Mouse (Mus musculus) forebrain, embryonic 15.5 days (tissue): ENCODE measurements at regions not wholly inside any gene's neighbourhood (a gene's known extent, or its start where the extent isn't known, plus 50 kb on each side); places are given as distances from the start of the nearest gene placed in this dataset.

Source experiments
- ATAC-seq: fragments of 200-750 bp; cut with Nextera tagmentation; replicated peaks from 2 replicates; pipeline ENCODE4 v1.8.0; 2017; ENCODE audit warnings: mild to moderate bottlenecking, moderate TSS enrichment, moderate library complexity
- H3K27ac ChIP-seq: fragments of 300-500 bp; sonication (generic); replicated peaks from 2 replicates; pipeline ENCODE4 v1.5.1; 2015; ENCODE audit warnings: mild to moderate bottlenecking, inconsistent platforms
- H3K27me3 ChIP-seq: fragments of 300-500 bp; sonication (generic); 2 replicates; pipeline ENCODE4 v1.6.1; 2015; ENCODE audit warnings: inconsistent platforms
- H3K36me3 ChIP-seq: fragments of 300-500 bp; sonication (generic); 2 replicates; pipeline ENCODE4 v1.6.1; 2015; ENCODE audit warnings: mild to moderate bottlenecking, inconsistent platforms
- H3K4me1 ChIP-seq: fragments of 300-500 bp; sonication (generic); 2 replicates; pipeline ENCODE4 v1.6.1; 2015; ENCODE audit warnings: inconsistent platforms
- H3K4me2 ChIP-seq: fragments of 300-500 bp; sonication (generic); replicated peaks from 2 replicates; pipeline ENCODE4 v1.6.1; 2015; ENCODE audit warnings: mild to moderate bottlenecking, inconsistent platforms
- H3K4me3 ChIP-seq: fragments of 300-500 bp; sonication (generic); 2 replicates; pipeline ENCODE4 v1.5.1; 2015; ENCODE audit warnings: mild to moderate bottlenecking, inconsistent platforms
- H3K9ac ChIP-seq: fragments of 300-500 bp; sonication (generic); replicated peaks from 2 replicates; pipeline ENCODE4 v1.6.1; 2015; ENCODE audit warnings: mild to moderate bottlenecking, inconsistent platforms
- H3K9me3 ChIP-seq: fragments of 300-500 bp; sonication (generic); 2 replicates; pipeline ENCODE4 v1.6.1; 2016; ENCODE audit warnings: inconsistent platforms
- WGBS: fragments of 180-500 bp; shearing (Covaris S2); methylation state at CpG from one replicate; pipeline ENCODE4 v1.1.7; 2015; ENCODE audit warnings: mixed read lengths; 5-methylcytosine and 5-hydroxymethylcytosine counted together

GRCm38 (mm10) chr8:117958914-117959313, 157.2 kb upstream of the Mphosph6 start:
- Histone ChIP-seq H3K9ac (no peak overlapping the region), H3K36me3 (no peaks in the 10 kb centered on the region), H3K4me2 (no peak overlapping the region), H3K4me3 (no peak overlapping the region), H3K27me3 (0 out of 2 replicates have a peak, but pooled peaks cover 2% of the 10 kb centered on the region), H3K4me1 (peaks cover 14% of the 10 kb centered on the region), H3K9me3 (no peaks in the 10 kb centered on the region), H3K27ac (no peak overlapping the region)
- ATAC-seq: no peak
- WGBS: 45% methylated on average over 3 of the region's 3 CpGs

GRCm38 (mm10) chr8:117951656-117952055, 149.9 kb upstream of the Mphosph6 start:
- no peak overlapping the region for H3K9ac ChIP-seq
- H3K4me3 ChIP-seq: no peak overlapping the region
- peaks cover 10% of the 10 kb centered on the region for H3K4me1 ChIP-seq
- WGBS: 18% methylated on average over 5 of the region's 5 CpGs
- 0 out of 2 replicates have a peak, but pooled peaks cover 2% of the 10 kb centered on the region for H3K27me3 ChIP-seq
- no peak overlapping the region for H3K27ac ChIP-seq
- no peak for ATAC-seq
- no peak overlapping the region for H3K4me2 ChIP-seq
- no peaks in the 10 kb centered on the region for H3K9me3 ChIP-seq
- no peaks in the 10 kb centered on the region for H3K36me3 ChIP-seq

- Histone ChIP-seq H3K9me3 (no peaks in the 10 kb centered on the region), H3K4me2 (no peak overlapping the region), H3K4me1 (peaks cover 4% of the 10 kb centered on the region), H3K27ac (no peak overlapping the region), H3K27me3 (no peaks in the 10 kb centered on the region), H3K4me3 (no peak overlapping the region), H3K9ac (no peak overlapping the region), H3K36me3 (no peaks in the 10 kb centered on the region)
- WGBS: 47% methylated on average over 3 of the region's 3 CpGs
- no peak for ATAC-seq
These were observed 144.8 kb upstream of the Mphosph6 start for GRCm38 (mm10) chr8:117946540-117946939.

GRCm38 (mm10) chr8:117934566-117935094, 132.9 kb upstream of the Mphosph6 start:
- no peaks in the 10 kb centered on the region for H3K9me3 ChIP-seq
- 91% methylated on average over 16 of the region's 16 CpGs for WGBS
- peak; percentile 61 for ATAC-seq
- H3K4me2 ChIP-seq: no peak overlapping the region
- H3K9ac ChIP-seq: no peak overlapping the region
- peak overlapping the region; percentile 88 for H3K27ac ChIP-seq
- no peaks in the 10 kb centered on the region for H3K36me3 ChIP-seq
- no peak overlapping the region for H3K4me3 ChIP-seq
- H3K27me3 ChIP-seq: no peaks in the 10 kb centered on the region
- H3K4me1 ChIP-seq: peaks cover 15% of the 10 kb centered on the region

- Histone ChIP-seq H3K27me3 (no peaks in the 10 kb centered on the region), H3K9me3 (no peaks in the 10 kb centered on the region), H3K27ac (no peak overlapping the region), H3K4me3 (no peak overlapping the region), H3K4me1 (peaks cover 13% of the 10 kb centered on the region), H3K9ac (no peak overlapping the region), H3K4me2 (no peak overlapping the region), H3K36me3 (no peaks in the 10 kb centered on the region)
- WGBS: 61% methylated on average over 6 of the region's 6 CpGs
- no peak for ATAC-seq
These were observed 128.9 kb upstream of the Mphosph6 start for GRCm38 (mm10) chr8:117930687-117931086.

- no peaks in the 10 kb centered on the region for H3K9me3 ChIP-seq
These were observed 127.9 kb upstream of the Mphosph6 start for GRCm38 (mm10) chr8:117929606-117930005.

GRCm38 (mm10) chr8:117923296-117923695, 121.6 kb upstream of the Mphosph6 start:
- Histone ChIP-seq H3K4me1 (no peaks in the 10 kb centered on the region), H3K9ac (no peak overlapping the region), H3K9me3 (no peaks in the 10 kb centered on the region), H3K36me3 (no peaks in the 10 kb centered on the region), H3K4me3 (no peak overlapping the region), H3K27me3 (no peaks in the 10 kb centered on the region), H3K27ac (no peak overlapping the region), H3K4me2 (no peak overlapping the region)
- 74% methylated on average over 6 of the region's 6 CpGs for WGBS
- no peak for ATAC-seq

More at GRCm38 (mm10) chr8:117929606-117930005, 127.9 kb upstream of the Mphosph6 start:
- Histone ChIP-seq H3K4me3 (no peak overlapping the region), H3K27ac (no peak overlapping the region), H3K4me2 (no peak overlapping the region), H3K36me3 (no peaks in the 10 kb centered on the region), H3K27me3 (no peaks in the 10 kb centered on the region), H3K4me1 (peaks cover 7% of the 10 kb centered on the region; the same call in 1 of the 2 replicates), H3K9ac (no peak overlapping the region)
- WGBS: 8% methylated on average over 12 of the region's 12 CpGs
- no peak for ATAC-seq

- H3K9ac ChIP-seq: no peak overlapping the region
- 65% methylated on average over 8 of the region's 8 CpGs for WGBS
- no peak overlapping the region for H3K4me2 ChIP-seq
- no peaks in the 10 kb centered on the region for H3K4me1 ChIP-seq
- H3K4me3 ChIP-seq: no peak overlapping the region
- H3K27ac ChIP-seq: no peak overlapping the region
- no peaks in the 10 kb centered on the region for H3K36me3 ChIP-seq
- no peak for ATAC-seq
- H3K27me3 ChIP-seq: no peaks in the 10 kb centered on the region
- no peaks in the 10 kb centered on the region for H3K9me3 ChIP-seq
These were observed 101.3 kb upstream of the Mphosph6 start for GRCm38 (mm10) chr8:117903052-117903451.

- H3K9me3 ChIP-seq: no peaks in the 10 kb centered on the region
- no peaks in the 10 kb centered on the region for H3K36me3 ChIP-seq
- H3K4me2 ChIP-seq: no peak overlapping the region
- ATAC-seq: no peak
- no peak overlapping the region for H3K27ac ChIP-seq
- H3K27me3 ChIP-seq: no peaks in the 10 kb centered on the region
- H3K4me1 ChIP-seq: no peaks in the 10 kb centered on the region
- no peak overlapping the region for H3K4me3 ChIP-seq
- H3K9ac ChIP-seq: no peak overlapping the region
These were observed 98.1 kb upstream of the Mphosph6 start for GRCm38 (mm10) chr8:117899892-117900291.

GRCm38 (mm10) chr8:117898015-117898414, 96.3 kb upstream of the Mphosph6 start:
- Histone ChIP-seq H3K9me3 (no peaks in the 10 kb centered on the region), H3K4me3 (no peak overlapping the region), H3K27me3 (no peaks in the 10 kb centered on the region), H3K4me1 (no peaks in the 10 kb centered on the region), H3K36me3 (no peaks in the 10 kb centered on the region), H3K9ac (no peak overlapping the region), H3K4me2 (no peak overlapping the region), H3K27ac (no peak overlapping the region)
- ATAC-seq: no peak; the same call in 1 of the 2 replicates
- WGBS: 75% methylated on average over 5 of the region's 5 CpGs

- Histone ChIP-seq H3K4me2 (no peak overlapping the region), H3K4me1 (no peaks in the 10 kb centered on the region), H3K36me3 (no peaks in the 10 kb centered on the region), H3K9me3 (no peaks in the 10 kb centered on the region), H3K9ac (no peak overlapping the region), H3K4me3 (no peak overlapping the region), H3K27me3 (no peaks in the 10 kb centered on the region), H3K27ac (no peak overlapping the region)
- 52% methylated on average over 8 of the region's 8 CpGs for WGBS
- ATAC-seq: no peak
These were observed 93.1 kb upstream of the Mphosph6 start for GRCm38 (mm10) chr8:117894861-117895260.

GRCm38 (mm10) chr8:117890211-117890610, 88.5 kb upstream of the Mphosph6 start:
- WGBS: 78% methylated on average over 3 of the region's 3 CpGs
- Histone ChIP-seq H3K27me3 (no peaks in the 10 kb centered on the region), H3K4me3 (no peak overlapping the region), H3K9ac (no peak overlapping the region), H3K9me3 (no peaks in the 10 kb centered on the region), H3K27ac (no peak overlapping the region), H3K4me1 (no peaks in the 10 kb centered on the region), H3K4me2 (no peak overlapping the region), H3K36me3 (no peaks in the 10 kb centered on the region)
- no peak for ATAC-seq

- Histone ChIP-seq H3K9me3 (0 out of 2 replicates have a peak, but pooled peaks cover 2% of the 10 kb centered on the region), H3K9ac (no peak overlapping the region), H3K4me2 (no peak overlapping the region), H3K27me3 (no peaks in the 10 kb centered on the region), H3K4me3 (no peak overlapping the region), H3K27ac (no peak overlapping the region), H3K4me1 (peaks cover 6% of the 10 kb centered on the region; the same call in 1 of the 2 replicates), H3K36me3 (no peaks in the 10 kb centered on the region)
- ATAC-seq: no peak
- WGBS: 84% methylated on average over 8 of the region's 8 CpGs
These were observed 79.8 kb upstream of the Mphosph6 start for GRCm38 (mm10) chr8:117881414-117881973.
